Mouse (Mus musculus) lung, postnatal 14 days (tissue): ENCODE data around the gene Cyb5b.

Experiments used
- DNase-seq: peaks from one replicate; pipeline ENCODE4 v3.0.0; 2021

Gene Cyb5b

GRCm38 (mm10) chr8:107233718-107234117 is 83.3 kb downstream of the Cyb5b start:
- DNase-seq: no peak
